Mouse (Mus musculus): ENCODE results near the gene Glb1. TPM values are rescaled to one million over a fixed set of nuclear protein-coding genes. Genes with fewer than 3 reads are reported as not detected.

Glb1 gene
- total RNA-seq, 2 experiments from 2014 or later = 2.4 to 15.9 TPM

DNA sequence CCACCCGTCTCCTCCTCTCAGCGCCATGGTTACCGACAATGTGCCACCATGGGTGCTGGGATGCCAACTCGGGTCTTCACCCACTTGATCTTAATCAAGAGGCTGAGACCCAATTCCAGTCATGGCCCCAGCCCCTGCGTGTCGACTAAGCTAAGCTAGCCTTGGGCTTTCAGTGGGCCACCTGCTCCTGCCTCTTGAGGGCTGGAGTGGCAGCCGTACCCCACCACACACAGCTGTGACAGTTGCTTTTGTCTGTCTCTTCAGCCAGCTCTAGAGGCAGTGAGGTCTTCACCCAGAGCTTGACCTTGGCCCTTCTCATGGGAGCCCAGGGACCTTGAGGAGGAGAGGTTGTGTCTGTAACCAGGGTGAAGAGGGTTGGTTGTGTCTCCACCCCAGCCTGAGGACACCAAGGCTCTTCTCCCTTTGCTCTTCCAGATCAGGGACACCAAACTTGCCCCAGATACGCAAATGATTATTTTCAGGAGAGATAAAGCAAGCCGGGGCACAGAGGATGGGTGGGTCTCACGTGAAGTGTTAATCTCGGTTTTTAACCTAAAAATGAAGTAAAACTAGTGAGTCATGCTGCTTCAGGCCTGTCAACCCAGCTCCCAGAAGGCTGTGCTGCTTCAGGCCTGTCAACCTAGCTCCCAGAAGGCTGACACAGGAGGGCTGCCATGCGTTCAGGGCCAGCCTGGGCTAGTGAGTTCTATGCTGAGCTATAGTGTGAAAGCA, 27.4 kb downstream of the Glb1 start:
- no peak for ATAC-seq (replicated peaks; ENCODE audit: low FRiP score, poor library complexity, severe bottlenecking)

DNA sequence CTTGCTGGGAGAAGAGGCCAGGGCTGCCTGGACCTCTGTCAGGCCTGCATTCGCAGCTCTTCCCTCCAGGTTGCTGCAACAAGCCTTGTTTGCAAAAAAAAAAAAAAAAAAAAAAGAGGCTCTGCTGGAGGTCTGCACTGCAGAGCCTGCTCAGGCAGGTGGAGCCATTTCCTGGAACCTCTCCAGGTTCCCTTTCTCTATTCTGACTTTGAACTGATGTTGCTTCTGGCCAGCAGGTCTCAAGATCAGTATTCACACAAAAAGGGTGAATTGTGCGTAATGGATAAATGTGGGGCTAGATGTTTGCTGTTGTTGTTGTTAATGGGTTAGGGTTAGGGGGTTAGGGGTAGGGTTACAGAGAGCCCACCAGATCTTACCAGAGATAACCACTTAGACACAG, 34.8 kb downstream of the Glb1 start:
- no peak for ATAC-seq (replicated peaks; ENCODE audit: low FRiP score, poor library complexity, severe bottlenecking)

DNA sequence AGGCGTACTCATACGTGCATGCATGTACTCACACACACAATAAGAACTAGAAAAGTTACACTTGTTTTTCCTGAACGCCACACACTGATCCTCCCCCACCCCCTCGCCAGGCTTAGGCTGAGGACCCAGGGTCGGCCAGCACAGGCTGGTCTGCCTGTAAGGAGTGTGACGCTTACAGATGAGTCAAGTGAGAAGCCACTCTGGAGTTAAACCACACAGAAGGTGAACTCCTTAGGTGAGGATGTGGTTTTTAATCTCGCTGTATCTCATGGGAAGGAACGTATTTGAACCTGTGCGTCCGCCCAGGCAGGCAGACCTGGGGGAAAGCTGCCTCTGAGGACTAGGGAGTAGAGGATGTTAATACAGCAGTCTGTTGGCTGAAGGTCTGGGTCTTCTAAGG, 39.7 kb downstream of the Glb1 start:
- ATAC-seq (replicated peaks; ENCODE audit: low FRiP score, poor library complexity, severe bottlenecking) = no peak

DNA sequence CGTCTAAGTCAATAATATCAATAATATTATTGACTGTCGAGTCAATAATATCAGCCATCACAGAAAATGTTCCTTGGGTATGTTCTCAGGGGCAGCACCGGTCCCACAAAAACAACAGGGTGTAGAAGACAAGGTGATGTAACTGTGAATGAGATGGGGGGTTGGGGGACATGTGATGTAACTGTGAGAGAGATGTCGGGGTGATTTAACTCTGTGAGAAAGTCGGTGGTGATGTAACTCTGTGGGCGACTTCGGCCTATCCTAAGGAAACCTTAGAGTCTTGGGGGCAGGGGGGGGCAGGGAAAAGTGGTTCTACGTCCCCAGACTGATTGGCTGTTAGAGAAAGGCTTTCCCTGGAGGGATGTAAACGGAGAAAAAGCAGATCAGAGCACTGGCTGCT, 41.3 kb downstream of the Glb1 start:
- ATAC-seq (replicated peaks; ENCODE audit: low FRiP score, poor library complexity, severe bottlenecking) = no peak

DNA sequence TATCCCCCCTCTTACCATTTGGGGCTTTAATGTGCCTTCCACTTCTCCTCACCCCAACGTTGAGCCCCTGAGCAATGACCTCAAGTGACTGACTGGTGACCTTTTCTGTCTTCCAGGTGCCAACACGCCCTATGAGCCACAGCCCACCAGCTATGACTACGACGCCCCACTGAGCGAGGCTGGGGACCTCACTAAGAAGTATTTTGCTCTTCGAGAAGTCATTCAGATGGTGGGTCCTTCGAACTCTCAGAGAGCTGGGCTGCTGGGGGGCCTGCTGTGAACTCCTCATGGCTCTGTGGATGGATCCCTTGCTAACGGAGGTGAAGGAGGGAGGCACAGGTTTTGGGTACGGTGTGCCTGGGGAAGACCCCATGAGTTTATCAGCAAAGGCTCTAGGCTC, 42.0 kb downstream of the Glb1 start:
- ATAC-seq (replicated peaks; ENCODE audit: low FRiP score, poor library complexity, severe bottlenecking) = no peak

DNA sequence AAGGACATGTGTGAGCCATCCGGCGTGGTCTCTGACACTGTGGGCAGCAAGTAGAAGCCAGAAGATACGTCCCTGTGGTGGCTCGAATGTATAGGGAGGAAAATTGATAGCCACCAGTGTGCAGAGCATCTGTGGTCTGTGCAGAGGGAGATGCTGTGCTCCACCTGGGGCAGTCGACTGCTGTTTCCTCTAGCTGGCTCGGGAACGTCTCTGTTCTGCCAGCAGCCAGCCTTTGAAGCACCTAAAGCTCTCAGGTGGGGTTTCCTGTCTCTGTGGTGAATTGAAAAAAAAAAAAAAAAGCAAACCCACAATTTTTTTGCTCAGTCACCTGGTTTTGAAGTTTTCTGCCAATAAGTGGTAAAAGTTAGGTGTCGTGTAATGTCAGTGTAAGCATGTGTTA, 42.5 kb downstream of the Glb1 start:
- ATAC-seq (replicated peaks; ENCODE audit: low FRiP score, poor library complexity, severe bottlenecking) = no peak

DNA sequence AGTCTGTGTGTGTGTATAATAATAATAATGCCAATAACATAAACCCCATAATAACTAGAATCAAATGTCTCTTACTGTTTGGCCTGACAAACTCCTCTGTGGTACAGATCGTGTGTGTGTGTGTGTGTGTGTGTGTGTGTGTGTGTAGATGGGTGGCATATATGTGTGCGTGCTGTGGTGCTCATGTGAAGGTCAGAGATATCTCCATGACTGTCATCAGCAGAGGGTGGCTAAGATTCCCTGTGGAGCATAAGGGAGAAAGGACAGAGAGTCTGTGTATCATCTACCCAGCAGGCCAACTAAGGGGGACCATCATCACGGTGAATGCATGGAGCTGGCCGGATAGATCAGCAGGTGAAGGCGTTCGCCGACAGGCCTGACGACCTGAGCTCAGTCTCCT, 46.0 kb downstream of the Glb1 start:
- no peak for ATAC-seq (replicated peaks; ENCODE audit: low FRiP score, poor library complexity, severe bottlenecking)

DNA sequence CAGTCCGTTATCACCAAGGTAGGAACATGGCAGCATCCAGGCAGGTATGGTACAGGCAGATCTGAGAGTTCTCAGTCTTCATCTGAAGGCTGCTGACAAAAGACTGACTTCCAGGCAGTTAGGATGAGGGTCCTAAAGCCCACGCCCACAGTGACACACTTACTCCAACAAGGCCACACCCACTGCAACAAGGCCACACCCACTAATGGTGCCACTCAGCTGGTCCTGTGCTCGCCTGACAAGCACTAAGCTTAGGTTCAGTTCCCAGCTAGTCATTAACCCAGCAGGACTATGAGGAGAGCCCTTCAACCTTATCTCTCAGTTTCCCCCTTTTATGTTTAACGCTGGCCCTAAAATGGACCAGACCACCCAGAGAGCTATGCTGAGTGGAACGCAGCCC, 47.8 kb downstream of the Glb1 start:
- ATAC-seq (replicated peaks; ENCODE audit: low FRiP score, poor library complexity, severe bottlenecking) = no peak

GRCm38 (mm10) chr9:114449120-114449754, 48.4 kb downstream of the Glb1 start:
- no peak for ATAC-seq (replicated peaks; ENCODE audit: low FRiP score, poor library complexity, severe bottlenecking)

DNA sequence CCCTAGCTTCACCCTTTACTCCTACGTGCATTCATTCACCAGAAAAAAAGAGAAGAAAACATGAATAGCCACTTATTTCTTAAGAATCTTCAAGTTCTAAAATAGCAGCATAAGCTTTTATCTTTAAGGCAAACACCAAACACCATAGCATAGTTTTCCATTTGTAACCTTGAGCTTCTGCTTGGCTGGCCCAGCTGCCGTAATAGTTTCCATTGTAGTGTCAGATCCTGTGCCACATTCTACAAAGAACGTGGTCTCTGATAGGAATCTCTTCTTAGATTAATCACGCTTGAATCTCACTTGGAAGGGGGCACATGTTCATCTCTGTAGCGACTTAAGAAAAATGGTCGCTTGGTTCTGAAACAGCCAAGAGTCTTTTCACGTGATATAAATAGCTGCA, 50.7 kb downstream of the Glb1 start:
- ATAC-seq (replicated peaks; ENCODE audit: low FRiP score, poor library complexity, severe bottlenecking) = no peak

GRCm38 (mm10) chr9:114452418-114452817, 51.5 kb downstream of the Glb1 start:
- no peak for ATAC-seq (replicated peaks; ENCODE audit: low FRiP score, poor library complexity, severe bottlenecking)

DNA sequence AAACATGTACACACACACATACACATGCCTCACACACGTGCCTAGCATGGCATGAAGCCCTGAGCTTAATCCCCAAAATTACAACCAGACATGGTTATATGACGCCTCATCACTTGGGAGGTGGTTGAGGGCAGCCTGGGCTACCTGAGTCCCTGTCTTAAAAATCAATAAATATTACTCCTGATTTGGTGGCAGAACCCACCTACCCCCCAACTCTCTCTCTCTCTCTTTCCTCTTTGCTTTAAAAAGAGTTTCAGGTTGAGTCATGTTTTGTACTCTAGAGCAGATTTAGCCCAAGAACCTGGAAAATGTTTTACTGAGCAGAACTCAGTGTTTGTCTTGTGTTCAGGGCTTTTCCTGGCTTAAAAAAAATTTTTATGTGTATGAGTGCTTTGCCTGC, 54.5 kb downstream of the Glb1 start:
- no peak for ATAC-seq (replicated peaks; ENCODE audit: low FRiP score, poor library complexity, severe bottlenecking)

- no peak for ATAC-seq (replicated peaks; ENCODE audit: low FRiP score, poor library complexity, severe bottlenecking)
These were observed 57.6 kb downstream of the Glb1 start for GRCm38 (mm10) chr9:114458436-114458835.

- no peak for ATAC-seq (replicated peaks; ENCODE audit: low FRiP score, poor library complexity, severe bottlenecking)
These were observed 61.7 kb downstream of the Glb1 start for GRCm38 (mm10) chr9:114462569-114462968.

DNA sequence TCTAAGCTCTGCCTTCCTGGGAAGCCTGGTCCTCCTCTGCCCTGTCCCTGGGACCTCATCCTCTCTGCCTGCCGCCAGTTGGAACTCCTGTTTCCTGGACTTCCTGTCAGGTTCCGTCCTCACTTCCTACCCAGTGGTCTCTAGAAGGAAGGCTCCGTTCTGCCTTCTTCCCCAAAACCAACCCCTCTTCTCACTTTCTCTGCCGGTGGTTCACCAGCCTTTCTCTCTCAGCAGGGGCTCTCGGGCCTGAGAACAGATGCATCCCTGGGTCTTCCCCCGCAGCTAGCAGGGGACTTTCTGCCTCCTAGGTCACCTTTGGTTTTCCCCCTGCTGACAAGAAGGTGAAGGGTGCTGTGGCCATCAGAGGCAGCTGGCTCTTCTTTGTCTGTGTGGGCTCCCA, 64.6 kb downstream of the Glb1 start:
- ATAC-seq (replicated peaks; ENCODE audit: low FRiP score, poor library complexity, severe bottlenecking) = no peak

- ATAC-seq (replicated peaks; ENCODE audit: low FRiP score, poor library complexity, severe bottlenecking) = no peak
These were observed 66.0 kb downstream of the Glb1 start for GRCm38 (mm10) chr9:114466871-114467270.

- ATAC-seq (replicated peaks; ENCODE audit: low FRiP score, poor library complexity, severe bottlenecking) = no peak
These were observed 67.3 kb downstream of the Glb1 start for GRCm38 (mm10) chr9:114468217-114468616.

DNA sequence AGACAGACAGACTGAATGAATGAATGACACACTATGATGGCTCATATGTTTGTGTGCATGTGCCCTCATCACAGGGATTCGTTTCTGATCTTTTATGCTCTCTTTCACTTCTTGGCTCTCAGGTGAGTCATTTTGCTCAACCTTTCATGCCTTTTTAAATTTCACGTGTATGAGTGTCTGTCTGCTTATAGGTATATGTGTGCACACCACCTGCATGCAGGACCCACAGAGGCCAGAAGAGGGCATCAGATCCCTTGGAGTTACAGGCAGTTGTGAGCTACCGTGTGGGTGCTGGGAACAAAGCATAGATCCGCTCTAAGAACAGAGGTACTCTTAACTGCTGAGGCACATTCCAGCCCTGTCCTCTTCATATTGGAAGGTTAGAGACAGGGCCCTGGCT, 67.8 kb downstream of the Glb1 start:
- ATAC-seq (replicated peaks; ENCODE audit: low FRiP score, poor library complexity, severe bottlenecking) = no peak

DNA sequence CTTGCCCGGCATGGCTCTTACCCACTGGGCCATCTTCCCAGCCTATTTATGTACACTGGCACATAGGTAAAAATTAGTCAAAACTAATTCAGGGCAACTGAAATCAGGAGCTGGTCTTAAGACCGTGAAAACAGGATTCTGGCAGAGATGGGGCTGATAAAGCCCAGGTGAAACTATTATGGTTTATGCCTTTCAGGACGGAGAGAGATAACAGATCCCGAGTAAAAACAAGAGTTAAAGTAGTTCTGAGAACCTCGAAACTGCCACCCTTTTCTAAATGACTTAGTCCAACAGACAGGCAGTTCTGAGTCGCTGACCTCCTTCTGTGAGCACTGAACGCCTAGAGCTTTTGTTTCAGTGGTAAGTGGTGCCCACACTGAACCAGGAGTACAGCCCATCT, 71.0 kb downstream of the Glb1 start:
- ATAC-seq (replicated peaks; ENCODE audit: low FRiP score, poor library complexity, severe bottlenecking) = no peak

GRCm38 (mm10) chr9:114477019-114477418, 76.1 kb downstream of the Glb1 start:
- no peak for ATAC-seq (replicated peaks; ENCODE audit: low FRiP score, poor library complexity, severe bottlenecking)

- ATAC-seq (replicated peaks; ENCODE audit: low FRiP score, poor library complexity, severe bottlenecking) = no peak
These were observed 80.1 kb downstream of the Glb1 start for GRCm38 (mm10) chr9:114480940-114481339.

- no peak for ATAC-seq (replicated peaks; ENCODE audit: low FRiP score, poor library complexity, severe bottlenecking)
These were observed 83.9 kb downstream of the Glb1 start for GRCm38 (mm10) chr9:114484771-114485170.
